Mouse (Mus musculus) brain, embryonic 14.5 days (tissue): ENCODE results near the gene Gimap8.

ENCODE experiments used
- CTCF ChIP-seq: fragments of 200-500 bp; IDR thresholded peaks from 2 replicates; pipeline ENCODE4 v1.5.1; 2012; ENCODE audit warnings: inconsistent platforms, mild to moderate bottlenecking, moderate library complexity, borderline replicate concordance; ENCODE audit not compliant: insufficient read depth, insufficient read length; ENCODE audit errors: extremely low read depth
- POLR2A ChIP-seq: fragments of 200-500 bp; IDR thresholded peaks from 2 replicates; pipeline ENCODE4 v1.6.1; 2012; ENCODE audit warnings: mild to moderate bottlenecking, inconsistent platforms, borderline replicate concordance; ENCODE audit not compliant: poor library complexity, insufficient read depth, insufficient read length, severe bottlenecking; ENCODE audit errors: extremely low read depth

DNA sequence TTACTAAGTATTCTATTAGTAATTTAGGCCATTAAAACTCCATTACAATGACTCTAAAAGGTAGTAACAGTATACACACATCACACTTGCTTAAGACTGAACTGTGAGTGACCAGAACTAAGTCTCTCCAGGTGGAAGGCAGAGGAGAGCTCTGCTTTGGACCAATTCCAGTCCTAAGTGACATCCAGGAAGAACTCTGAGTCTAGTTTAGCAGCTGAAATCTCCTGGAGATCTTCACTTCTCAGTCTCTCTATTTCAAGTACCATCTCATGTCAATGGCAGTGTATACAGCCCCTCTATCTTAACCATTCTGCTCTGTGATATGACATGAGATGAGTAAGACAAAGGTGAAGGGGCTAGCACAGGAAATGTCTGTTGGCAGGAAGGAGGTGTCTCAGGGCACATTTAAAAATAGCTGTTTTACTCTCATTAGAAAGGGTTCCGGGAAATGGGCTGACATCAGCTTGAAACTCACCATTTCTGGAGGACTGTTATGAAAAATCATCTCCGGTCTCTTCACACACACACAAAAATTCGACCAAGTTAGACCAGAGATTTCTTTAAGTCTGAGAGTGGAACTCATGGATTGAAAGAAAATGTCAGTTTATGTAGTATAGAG lies 34.5 kb downstream of the Gimap8 start:
- TF ChIP-seq CTCF: no peak
- no peak for TF ChIP-seq POLR2A
